Mouse (Mus musculus) stomach, postnatal 0 days (tissue): ENCODE data around the gene Kmo.

ENCODE experiments used
- CTCF ChIP-seq: IDR thresholded peaks from 2 replicates; pipeline ENCODE4 v1.5.1; 2016; ENCODE audit warnings: antibody characterized with exemption, low read depth, mild to moderate bottlenecking, moderate library complexity
- EP300 ChIP-seq: optimal IDR thresholded peaks from 2 replicates; pipeline ENCODE3; 2016; ENCODE audit warnings: antibody characterized with exemption

GRCm38 (mm10) chr1:175699375-175699774 lies 79.2 kb downstream of the Kmo start:
- no peak for TF ChIP-seq EP300
- no peak for TF ChIP-seq CTCF
